Mouse (Mus musculus) E14TG2a.4 (cell line): ENCODE measurements around the gene Specc1l.

Experiments
- CTCF ChIP-seq: conservative IDR thresholded peaks from 2 replicates; pipeline ENCODE4 v1.5.1; 2014; ENCODE audit warnings: low read length
- NANOG ChIP-seq: IDR thresholded peaks from 2 replicates; pipeline ENCODE4 v1.6.1; 2014; ENCODE audit warnings: borderline replicate concordance, low read length, mixed read lengths
- POU5F1 ChIP-seq: IDR thresholded peaks from 2 replicates; pipeline ENCODE4 v1.6.1; 2014; ENCODE audit warnings: low read length, borderline replicate concordance

DNA sequence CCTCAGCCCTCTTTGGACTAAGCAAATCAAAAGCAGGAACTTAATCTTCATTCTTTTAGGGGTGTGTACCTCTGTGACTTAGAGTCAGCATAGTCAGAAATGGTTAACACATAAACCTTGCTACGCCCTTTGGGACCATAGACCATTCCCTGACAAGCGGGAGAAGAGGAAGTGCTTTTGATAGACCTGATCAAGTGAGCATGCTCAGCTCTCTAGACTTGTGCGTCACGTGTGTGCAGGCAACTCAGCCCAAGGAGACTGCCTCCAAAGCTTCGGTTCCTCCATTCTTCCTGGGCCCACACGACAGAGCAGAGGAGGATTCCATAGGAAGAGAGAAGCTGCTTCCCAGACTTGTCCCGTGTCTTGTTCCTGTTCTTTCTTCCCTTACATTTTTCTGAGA, 76.7 kb downstream of the Specc1l start:
- no peak for TF ChIP-seq CTCF
- no peak for TF ChIP-seq NANOG
- no peak for TF ChIP-seq POU5F1
